Mouse (Mus musculus) urinary bladder, adult 18-20 months (tissue): ENCODE results near the gene Hoxc6.

Source experiments
- DNase-seq, 2 experiments: peaks; one replicate each; pipeline ENCODE4 v3.0.0; 2022; ENCODE audit warnings: low spot score in 2 of 2, mixed read lengths in 2 of 2

Gene Hoxc6

DNA sequence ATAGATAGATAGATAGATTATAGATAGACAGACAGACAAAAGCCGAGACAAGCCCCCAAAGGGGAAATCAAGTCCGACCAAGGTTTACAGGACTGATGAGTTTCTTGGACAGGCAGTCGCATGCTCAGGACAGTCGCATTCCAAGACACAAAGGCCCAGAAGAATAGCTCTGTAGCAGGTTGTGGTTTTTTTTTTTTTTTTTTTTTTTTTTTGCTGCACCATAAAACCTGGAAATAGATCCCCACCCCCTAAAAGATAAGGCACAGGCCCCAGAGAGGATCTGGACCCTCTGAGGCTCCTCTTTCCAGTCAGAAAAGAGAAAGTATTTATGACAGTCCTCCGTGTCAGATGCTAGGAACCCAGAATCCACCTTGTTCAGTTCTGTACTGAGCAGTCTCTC, 10.0 kb upstream of the Hoxc6 start:
- no peak for DNase-seq

DNA sequence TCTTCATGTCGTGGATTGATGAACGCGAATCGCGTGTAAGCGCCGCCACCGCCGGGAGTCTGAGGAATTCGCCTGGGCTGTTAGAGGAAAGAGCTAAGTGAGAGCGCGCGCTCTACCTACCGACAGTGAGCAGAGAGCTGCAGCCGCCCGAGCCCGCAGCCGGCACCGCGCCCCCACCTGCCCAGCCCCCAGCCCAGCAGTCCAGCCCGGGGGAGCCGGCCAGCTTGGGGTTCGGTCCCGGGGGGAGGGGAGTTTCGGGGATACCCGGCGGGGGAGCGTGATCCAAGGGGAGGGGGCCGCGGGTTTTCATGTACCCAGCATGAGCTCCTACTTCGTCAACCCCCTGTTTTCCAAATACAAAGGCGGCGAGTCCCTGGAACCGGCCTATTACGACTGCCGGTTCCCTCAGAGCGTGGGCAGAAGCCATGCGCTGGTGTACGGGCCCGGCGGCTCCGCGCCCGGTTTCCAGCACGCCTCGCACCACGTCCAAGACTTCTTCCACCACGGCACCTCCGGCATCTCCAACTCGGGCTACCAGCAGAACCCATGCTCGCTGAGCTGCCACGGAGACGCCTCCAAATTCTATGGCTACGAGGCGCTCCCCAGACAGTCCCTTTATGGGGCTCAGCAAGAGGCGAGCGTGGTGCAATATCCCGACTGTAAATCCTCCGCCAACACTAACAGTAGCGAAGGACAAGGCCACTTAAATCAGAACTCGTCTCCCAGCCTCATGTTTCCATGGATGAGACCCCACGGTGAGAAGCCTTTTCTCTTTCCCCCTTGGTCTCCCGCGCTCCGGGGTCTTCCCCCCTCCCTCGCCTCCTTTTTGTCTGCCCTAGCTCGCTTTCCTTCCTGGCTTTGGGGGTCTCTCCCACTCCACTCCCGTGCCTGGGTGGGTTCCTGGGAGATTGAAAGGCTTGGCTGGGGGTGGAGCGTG, 7.3 kb upstream of the Hoxc6 start, which contains the start of gene Hoxc8:
TSS of gene Hoxc8 (plus strand) at position 147 of the 937 bp plus-strand sequence.
- no peak for DNase-seq

DNA sequence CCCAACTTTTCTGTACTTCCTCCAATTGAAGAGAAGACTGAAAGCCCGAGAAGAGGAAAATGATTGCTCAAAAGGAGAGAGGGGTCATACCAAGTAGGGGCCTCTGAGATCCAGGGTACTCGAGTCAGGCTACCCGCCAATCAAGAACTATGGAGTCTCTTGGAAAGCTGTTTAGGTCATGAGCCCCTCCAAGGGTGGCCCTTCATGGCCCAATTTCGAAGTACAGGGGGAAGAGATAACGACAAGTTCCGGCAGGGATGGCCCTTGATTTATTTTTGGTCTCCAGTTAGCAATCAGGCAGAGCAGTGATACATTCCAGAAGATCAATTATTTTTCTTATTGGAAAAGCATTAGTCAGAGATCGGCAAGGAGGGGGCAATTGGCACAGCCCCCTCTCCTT, 6.3 kb upstream of the Hoxc6 start:
- DNase-seq, result no peak

DNA sequence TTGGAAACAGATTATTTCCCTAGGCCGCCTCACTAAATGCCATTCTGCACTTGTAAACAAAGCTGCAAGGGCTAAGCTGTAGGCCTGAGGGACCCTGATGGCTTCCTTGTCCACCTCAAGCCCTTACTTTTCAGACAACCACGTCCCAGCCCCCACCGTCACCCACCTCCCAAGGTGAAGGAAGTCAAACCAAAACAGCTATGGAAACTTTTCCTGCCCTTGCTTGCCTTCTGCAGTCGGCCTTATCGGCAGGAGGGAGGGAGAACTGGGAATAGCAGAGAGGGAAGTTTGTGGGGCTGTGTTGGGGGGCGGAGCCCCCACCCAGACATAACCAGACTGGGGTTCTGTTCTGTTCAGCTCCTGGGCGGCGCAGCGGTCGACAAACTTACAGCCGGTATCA, 5.9 kb upstream of the Hoxc6 start:
- no peak for DNase-seq

DNA sequence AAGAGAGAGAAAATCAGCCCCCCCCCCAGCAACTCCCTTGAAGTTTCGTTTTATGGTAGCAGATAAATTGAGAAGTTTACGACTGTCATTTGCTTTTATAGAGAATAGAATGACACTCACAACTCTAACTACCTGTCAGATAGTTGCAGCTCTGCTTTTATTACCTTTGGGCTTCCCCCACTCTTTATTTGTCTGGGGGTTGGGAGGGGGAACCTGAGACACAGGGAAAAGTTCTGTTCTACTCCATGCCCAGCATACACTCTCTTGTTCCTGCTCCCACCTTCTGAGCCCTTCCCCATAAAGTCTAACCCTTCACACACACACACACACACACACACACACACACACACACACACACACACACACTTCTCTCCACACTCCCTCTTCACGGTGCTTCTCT, 5.2 kb upstream of the Hoxc6 start:
- DNase-seq, result no peak

DNA sequence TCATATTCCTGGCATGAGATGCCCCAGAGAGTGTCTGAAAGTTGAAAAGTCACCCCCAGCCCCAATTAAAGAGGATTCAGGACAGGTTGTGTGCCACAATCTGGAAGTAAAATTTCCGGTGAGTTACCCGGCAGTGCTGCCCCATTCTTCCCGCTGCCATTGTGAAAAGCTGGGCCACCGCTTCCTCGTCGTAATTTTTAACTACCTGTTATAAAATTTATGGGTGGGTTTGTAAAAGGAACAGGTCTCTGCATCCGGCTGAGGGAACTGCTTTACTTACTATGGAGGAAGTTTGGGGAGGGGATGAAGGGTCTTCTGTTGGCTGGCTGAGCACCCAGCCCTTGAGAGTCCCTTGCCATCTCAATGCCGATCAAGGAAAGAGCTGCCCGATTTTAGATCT, 1.5 kb upstream of the Hoxc6 start:
- DNase-seq, result no peak

DNA sequence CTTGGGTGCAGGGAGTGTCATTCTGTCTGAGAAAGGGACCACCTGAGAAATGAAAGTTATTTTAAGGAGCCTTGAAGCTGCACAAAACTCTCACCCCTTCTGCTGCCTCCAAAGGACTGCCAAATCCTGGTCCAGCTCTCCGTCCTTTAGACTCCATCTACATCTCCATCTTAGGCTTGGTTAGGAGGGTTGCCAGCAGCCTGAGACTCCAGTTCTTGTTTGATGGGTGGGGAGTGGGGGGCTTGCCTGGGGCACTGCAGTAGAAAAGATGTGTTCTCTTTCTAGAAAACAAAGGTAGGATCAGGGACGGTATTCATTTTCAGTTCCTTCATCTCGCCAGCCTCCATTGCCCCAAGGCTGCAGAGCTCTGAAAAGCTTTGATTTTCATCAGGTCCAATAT, 626 bp upstream of the Hoxc6 start:
- no peak for DNase-seq

DNA sequence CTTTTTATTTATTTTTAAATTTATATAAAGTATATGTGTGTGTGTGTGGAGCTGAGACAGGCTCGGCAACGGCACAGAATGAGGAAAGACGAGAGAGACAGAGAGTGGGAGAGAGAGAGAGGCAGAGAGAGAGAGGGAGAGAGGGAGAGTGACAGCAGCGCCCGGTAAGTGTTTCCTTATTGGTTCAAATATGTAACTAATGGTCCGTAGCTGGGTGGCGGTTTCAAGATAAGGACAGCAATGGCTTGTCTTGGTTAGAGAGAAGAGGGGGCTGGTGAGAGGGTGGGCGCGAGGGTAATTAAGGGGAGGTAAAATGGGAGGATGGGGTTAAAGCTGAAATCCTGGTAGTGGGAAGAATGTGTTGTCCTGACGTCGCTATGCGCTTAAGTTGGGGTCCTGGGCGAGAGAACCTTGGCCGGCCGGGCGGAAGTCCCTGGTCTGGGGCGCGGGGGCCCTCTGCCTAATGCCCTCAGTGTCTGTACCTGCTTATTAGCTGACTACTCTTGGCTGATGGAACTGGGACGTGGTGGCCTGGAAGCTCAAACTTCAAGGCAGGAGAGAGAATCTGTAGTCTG, 638 bp downstream of the Hoxc6 start:
- no peak for DNase-seq

DNA sequence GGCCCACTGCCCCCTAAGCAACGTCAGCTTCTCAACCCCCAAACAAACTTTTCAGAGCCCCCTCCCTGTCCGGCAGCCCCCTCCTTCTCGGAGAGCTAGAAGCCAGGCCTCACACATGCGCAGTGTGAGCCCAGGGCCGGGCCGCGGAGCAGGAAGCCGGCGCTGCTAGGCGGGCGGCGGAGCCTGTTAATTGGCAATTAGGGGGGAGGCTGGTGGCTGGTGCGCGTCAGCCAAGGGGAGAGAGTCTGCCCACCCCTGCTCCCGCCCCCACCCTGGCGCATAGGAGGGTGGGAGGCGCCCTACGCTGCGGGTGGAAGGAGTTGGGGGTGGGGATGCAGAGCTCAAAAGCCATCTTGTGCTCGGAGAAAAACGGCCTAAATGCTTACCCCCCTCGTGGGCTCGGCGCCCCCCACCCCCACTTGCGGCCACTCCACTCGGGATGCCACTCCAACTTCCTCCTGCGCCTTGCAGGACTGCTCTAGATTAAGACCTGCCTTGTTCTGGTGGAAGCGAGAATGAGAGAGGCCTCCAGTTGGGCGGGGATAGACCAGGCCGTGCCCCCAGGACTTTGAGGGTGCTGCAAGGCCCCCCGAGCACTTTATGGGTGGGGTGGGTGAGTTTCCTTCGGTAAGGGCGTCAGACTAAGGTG, 1.2 kb downstream of the Hoxc6 start:
- peak in 1 of 2 experiments; percentile 74 for DNase-seq

DNA sequence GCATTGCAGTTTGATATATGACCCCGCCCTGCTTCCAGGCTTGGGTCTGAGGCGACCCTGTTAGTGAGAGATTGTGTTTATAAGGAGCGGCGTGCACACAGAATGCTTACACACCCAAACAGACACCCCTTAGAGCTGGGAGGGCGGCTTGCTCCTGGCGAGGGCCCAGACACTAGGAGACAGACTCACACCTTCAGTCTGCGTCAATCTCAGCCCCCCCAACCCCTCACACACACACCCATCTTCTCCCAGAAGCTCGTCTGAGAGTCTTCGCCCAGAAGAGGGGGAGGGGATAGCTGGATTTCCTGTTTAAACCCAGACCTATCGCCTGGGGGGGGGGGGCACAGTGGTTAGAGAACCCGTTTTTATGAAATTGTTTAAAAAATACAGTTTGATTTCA, 1.9 kb downstream of the Hoxc6 start:
- no peak for DNase-seq

DNA sequence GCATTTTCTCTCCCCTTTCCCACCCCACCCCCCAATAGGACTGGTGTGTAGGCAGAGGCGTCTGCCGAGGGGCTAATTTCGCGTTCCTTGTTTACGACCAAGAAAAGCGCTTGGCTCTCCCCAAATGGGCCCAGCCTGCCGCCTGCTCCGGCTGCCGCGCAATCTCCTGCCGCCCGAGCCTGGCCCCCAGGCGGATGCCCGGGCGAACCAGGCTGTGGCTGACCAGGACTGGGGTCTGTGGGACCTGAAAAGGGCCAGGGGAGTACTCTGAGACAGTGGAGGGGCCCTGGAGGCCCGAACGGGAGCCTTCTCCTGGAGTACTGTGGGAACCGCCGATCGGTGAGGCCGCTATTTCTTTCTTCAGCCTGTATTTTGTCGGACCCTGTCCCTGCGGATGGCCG, 2.4 kb downstream of the Hoxc6 start:
- no peak for DNase-seq

DNA sequence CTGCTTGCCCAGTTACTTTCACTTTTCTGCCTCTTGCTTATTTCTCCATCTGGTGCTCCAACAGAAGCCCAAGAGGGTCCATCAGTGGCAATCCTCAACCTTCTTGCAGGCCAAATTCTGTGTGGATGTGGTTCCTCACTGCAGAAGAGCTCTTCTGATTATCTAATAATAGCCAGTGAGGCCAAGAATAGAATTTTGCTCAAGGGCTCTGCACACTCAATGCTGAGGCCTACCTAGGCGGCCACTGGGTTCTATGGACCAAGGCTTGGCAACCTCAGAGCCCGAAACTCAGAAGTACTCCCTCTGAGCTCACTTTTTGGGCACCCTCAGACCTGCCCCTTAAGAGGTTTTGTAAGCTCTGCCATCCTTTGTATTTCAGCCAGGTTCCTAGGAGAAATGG, 3.3 kb downstream of the Hoxc6 start:
- no peak for DNase-seq

DNA sequence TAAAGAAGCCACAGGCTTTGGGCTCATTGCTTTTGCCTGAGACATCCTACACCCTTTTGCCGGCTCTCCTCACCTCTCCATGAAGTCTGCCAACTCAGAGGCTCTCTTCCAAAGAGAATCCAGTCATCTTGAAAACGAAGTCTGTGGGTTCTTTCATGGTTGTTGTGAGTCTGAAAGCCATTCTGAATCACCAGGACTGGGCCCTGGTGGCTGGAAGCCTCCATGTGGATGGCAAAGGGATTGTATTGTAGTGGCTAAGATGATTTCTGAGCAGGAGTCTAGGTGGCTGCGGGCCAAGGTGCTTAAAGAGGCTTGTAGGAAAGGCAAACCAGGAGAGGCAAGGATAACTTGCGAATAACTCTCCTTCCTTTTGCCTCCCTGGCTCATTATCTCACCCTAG, 4.1 kb downstream of the Hoxc6 start:
- DNase-seq, result no peak

DNA sequence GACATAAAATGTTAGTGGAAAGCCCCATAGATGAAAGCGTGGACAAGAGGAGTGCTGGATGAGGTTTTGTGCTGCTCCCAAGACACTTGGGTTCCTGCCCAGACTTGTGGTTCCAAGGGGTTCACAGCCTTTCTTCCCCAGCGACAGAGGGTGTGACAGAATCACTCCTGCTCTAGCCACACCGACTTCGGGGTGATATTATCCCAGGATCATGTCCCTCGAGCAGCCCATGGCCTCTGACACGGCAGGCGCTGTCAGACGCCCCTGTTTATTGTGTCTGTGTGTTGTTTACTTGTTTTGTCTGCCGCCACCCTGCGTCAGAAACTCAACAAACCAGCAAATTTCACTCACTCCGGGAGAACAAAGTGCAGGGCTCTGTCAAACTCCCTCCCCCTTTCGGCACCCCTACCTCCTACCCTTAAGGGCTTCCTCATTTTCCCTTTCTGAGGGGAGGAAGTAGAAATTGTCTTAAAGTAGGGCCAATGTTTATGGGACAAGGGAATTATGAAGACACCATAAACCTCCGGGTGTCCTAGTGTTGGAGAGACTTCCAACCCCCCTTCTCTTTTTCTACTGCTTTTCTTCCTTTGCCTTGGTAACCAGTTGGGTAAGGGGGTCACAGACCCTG, 4.9 kb downstream of the Hoxc6 start:
- DNase-seq, result no peak

DNA sequence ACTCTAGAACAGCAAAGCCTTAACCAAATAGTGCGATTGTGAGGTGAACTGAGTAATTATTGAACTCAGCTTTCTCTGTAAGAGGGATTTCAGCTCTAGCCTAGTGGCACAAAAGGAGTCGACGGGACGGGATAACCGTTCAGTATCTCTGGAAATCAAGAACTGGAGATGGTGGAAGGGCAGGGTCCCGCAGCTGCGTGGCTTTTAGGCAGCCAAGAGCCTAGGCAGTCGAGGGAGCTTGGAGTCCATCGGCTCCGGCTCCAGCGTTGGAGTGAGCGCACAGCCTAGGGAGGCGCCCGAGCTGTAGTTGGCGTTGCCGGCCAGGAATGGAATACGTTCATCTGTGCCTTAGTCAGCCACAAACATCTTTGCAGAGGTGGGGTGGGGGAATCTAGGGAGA, 7.3 kb downstream of the Hoxc6 start:
- no peak for DNase-seq

DNA sequence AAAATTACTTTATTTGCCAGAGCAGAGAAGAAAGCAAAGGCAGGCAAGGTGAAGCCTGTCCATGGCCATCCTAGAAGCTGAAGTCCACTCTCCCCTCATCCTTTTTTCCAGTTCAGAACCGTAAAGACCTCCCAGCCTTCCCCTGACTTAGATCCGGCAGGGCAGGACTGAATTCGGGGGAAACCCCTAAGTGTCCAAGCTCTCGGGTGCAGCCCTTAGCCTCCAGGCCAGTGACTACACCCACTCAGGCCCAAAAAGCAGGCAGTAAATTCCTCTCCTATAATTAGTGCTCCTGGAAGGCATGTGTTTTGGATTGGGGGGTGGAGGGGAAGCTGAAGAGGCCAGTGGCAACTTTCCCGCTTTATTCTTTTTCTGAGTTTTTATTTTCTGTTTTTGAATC, 7.7 kb downstream of the Hoxc6 start:
- DNase-seq, result no peak

DNA sequence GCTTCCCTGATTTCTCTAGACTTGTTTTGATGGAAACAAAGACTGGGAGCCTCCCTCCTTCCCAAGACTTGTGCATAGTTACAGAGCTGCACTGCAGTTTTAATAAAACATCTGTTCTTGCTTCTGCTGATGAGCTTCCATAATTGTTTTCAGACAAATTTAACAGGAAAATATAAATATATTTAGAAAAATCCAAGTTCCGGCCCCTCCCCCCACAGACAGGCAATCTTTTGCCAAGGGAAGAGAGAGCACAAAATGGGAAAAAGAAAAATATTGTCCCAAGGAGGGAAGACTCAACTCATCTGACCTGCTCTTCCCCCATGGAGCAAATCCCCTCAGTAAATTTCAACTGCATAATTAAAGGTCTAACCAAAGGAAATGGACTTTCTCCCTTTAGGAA, 8.3 kb downstream of the Hoxc6 start:
- DNase-seq, result no peak

DNA sequence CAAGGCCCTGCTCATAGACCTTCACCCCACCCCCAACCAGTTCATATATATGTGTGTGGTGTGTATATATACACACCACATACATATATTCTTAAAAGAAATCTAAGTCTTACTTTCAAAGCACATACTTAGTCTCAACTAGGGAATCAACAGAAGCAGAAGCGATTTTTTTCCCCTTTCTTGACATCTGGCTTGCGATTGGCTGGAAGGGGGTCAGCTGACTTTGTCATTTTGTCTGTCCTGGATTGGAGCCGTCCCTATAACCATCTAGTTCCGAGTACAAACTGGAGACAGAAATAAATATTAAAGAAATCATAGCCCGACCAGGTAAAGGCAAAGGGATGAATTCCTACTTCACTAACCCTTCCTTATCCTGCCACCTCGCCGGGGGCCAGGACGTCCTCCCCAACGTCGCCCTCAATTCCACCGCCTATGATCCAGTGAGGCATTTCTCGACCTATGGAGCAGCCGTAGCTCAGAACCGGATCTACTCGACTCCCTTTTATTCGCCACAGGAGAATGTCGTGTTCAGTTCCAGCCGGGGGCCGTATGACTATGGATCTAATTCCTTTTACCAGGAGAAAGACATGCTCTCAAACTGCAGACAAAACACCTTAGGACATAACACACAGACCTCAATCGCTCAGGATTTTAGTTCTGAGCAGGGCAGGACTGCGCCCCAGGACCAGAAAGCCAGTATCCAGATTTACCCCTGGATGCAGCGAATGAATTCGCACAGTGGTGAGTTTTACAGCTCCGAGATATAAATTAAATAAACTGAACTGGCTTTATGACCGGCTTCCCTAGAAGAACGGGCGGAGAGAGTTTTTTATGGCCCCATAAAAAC, 11.4 kb downstream of the Hoxc6 start:
- DNase-seq, result no peak

DNA sequence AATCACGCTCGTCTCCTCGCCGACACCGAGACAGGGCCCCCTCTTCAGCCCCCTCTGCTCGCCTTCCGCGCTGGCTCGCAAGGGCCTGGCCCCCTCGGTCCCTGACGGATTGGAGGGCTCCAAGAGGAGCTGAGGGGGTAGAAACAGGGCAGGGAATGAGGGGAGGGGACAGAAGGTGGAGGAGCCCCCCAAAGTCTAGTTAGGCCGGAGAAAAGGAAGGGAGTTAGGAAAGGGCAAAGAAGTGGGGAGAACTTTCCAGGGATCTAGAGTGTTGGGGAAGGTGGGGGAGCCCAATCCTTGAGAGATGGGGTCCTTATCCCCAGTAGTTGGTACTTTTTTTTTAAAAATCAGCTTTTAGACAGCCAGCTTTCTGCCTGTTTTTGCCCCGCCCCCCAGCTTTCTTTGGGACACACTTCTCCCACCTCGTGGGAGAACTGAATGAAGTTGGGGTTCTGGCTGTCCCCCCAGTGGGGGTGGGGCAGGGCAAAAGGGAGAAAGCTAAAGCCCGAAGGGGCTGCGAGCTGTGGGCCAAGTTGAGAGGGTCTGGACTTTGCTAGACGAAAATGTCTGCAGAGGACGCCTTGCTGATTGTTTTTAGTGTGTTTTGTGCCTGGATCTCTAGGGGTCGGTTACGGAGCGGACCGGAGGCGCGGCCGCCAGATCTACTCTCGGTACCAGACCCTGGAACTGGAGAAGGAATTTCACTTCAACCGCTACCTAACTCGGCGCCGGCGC, 12.2 kb downstream of the Hoxc6 start:
- DNase-seq, result no peak

DNA sequence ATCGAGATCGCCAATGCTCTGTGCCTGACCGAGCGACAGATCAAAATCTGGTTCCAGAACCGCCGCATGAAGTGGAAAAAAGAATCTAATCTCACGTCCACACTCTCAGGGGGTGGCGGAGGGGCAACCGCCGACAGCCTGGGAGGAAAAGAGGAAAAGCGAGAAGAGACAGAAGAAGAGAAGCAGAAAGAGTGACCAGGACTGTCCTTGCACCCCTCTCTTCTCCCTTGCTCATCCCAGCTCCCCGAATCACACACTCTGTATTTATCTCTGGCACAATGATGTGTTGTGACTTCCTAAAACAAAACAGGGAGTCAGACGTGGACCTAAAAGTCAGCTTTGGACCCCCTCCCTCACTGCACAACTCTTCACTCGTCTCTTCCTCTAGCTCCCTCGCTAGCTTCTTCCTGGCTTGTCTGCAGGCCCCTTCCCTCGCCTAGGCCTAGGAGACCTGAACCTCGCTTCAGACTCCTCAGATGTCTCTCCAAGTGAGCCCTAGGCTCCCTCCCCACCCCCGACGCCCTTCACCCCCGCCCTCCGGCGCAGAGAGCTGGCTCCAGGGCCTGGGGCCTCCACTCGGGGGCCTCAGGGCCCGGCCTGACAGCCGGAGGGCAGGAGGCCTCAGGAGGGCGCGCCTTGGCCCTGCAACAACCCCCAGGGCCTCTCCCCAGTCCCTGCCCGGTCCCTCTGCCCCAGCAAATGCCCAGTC, 12.9 kb downstream of the Hoxc6 start:
- DNase-seq, result no peak
